Mouse (Mus musculus): ENCODE results near the gene Tnfsf14. TPM values are rescaled to one million over a fixed set of nuclear protein-coding genes. Genes with fewer than 3 reads are reported as not detected.

The Tnfsf14 gene
- total RNA-seq (2021): not detected
- long read RNA-seq, experiment 1: 0 reads
- long read RNA-seq, experiment 2: 0 reads

DNA sequence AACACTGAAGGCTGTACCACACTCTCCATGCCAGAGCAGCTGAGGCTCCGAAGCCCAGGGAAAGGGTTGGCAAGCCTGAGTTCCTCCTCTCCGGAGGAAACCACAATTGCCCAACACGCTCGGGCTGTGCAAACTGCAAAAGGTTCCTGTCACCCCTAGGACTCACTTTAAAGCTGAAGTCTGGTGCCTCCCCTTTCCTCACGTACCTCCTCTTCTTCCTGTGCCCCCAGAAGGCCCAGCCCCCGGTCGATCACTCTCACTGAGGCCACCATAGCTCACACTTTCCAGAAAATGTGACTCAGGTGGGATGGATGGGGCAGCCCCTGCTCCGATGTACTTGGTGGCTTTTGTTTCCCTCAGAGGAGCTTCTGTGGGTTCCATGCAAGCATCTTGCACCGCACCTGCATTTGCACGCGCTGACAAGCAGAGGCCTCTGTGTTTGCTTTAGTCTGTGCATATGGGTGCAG lies at the start of gene Tnfsf14:
TSS of gene Tnfsf14 (minus strand) at position 137 of the 467 bp plus-strand sequence.
- DNase-seq (ENCODE audit: low spot score in 2 of 2): no peak
- no peak within 1 kb of the TSS for H3K27ac ChIP-seq
- TF ChIP-seq CTCF (conservative IDR thresholded peaks at IDR 0.05): no peak
- no peak within 1 kb of the TSS for H3K4me3 ChIP-seq

DNA sequence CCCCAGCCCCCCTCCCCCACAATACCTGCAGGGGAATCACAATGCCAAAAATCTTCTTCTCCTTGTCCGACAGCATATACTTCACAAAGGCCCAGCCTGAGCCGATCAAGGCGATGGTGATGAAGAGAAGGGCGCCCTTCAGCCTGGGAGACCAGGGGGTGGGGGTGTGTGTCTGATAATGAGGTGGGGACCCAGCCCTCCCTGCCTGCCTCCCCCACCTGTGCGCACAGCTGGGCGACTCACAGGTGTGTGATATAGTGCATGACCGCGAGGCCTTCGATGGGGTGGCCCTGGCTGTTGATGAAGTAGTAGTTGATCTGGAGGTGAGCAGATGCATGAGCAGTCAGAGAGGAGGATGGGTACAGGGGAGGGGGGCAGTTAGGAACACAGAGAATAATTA lies 43.2 kb upstream of the Tnfsf14 start:
- TF ChIP-seq CTCF (conservative IDR thresholded peaks at IDR 0.05): no peak
- no peak for DNase-seq (ENCODE audit: low spot score in 2 of 2)
- H3K27ac ChIP-seq: no peak overlapping the region
- H3K4me3 ChIP-seq: no peak overlapping the region

DNA sequence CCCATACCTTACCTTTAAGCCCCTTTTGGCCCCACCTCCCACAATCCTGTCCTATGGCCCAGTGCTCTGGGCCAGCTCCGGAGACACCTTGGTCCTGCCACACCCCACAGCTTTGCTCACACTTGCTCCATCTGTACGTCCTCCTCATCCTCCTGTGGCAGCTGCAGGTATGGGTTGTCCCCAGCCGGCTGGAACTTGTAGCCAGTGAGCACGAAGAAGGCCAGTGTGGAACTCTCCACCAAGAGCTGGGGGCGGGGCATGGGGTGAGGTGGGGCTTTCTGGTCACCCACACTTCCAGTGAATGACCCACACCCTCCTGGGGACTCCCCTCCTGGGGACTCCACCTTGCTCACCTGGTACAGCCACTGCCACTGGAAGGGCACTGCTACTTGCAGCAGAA lies 41.8 kb upstream of the Tnfsf14 start:
- no peak for DNase-seq (ENCODE audit: low spot score in 2 of 2)

DNA sequence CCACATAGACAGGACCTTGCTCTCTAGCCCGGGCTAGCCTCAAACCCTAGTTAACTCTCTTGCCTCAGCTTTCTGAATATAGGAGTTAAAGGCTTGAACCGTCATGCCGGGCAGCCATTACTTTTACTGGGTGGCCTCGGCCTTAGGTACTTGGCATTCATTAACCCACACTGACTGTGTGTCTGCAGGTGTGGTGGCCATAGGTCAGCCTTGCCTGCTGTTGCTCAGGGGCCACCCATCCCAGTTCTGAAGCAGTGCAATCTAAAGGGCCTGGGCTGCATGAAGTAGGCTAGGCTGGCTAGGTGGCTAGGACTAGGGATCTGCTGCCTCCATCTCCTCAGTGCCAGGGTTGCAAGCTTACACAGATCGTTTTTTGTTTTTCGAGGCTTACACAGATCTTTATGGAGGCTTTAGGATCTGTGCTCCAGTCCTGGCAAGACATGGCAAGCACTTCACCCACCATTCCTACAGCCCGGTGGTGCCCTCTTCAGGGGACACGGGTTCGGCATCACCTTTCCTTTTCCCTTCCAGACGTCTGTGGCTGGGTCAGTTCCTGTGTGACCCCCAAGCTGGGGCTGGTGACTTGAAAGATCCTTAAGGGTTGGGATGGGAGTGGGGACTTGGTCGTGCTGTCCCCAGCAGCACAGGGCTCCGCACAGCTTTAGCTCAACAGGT lies 40.4 kb upstream of the Tnfsf14 start:
- Histone ChIP-seq H3K4me3 (no peak overlapping the region), H3K27ac (no peak overlapping the region)
- no peak for DNase-seq (ENCODE audit: low spot score in 2 of 2)

More for the DNA sequence above, 41.8 kb upstream of the Tnfsf14 start:
- no peak for TF ChIP-seq CTCF (conservative IDR thresholded peaks at IDR 0.05)
- Histone ChIP-seq H3K27ac (no peak overlapping the region), H3K4me3 (no peak overlapping the region)

DNA sequence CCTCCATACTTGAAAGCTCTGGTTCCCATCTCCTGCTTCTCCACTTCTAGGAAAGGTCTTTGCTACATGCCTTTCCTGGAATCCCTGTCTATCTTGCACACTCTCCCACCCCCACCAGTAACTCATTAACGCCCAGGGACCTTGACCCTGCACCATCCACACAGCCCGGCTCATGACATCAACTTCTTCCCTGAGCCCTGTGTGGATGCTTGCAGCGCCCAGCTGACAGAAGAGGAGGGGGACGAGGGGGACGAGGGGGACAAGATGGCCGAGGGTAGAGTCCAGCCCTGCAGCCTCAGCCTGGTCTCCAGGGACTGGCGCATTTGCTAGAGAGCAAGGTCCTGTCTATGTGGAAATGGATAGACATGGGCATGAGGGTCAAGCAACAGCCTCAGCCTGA lies 39.1 kb upstream of the Tnfsf14 start:
- TF ChIP-seq CTCF (conservative IDR thresholded peaks at IDR 0.05): no peak
- DNase-seq (ENCODE audit: low spot score in 2 of 2): no peak
- Histone ChIP-seq H3K27ac (no peak overlapping the region), H3K4me3 (no peak overlapping the region)

More for the DNA sequence above, 40.4 kb upstream of the Tnfsf14 start:
- TF ChIP-seq CTCF (conservative IDR thresholded peaks at IDR 0.05): no peak; the same call in 1 of the 2 replicates

DNA sequence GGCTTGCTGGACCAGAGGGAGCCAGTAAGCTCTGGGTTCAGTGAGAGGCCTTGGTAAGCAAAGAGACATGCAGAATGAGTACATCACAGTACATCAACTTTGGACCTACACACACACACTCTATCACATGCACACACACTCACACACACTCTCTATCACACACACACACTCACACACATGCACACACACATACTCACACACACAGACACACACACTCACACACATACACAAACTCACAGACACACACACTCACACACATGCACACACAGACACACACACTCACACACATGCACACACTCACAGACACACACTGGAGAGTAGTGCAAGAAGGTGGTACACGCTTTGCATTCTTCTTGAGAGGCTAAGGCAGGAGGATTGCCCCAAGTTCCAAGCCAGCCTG lies 38.2 kb upstream of the Tnfsf14 start:
- TF ChIP-seq CTCF (conservative IDR thresholded peaks at IDR 0.05): no peak
- H3K27ac ChIP-seq: no peak overlapping the region
- no peak overlapping the region for H3K4me3 ChIP-seq
- DNase-seq (ENCODE audit: low spot score in 2 of 2): no peak

DNA sequence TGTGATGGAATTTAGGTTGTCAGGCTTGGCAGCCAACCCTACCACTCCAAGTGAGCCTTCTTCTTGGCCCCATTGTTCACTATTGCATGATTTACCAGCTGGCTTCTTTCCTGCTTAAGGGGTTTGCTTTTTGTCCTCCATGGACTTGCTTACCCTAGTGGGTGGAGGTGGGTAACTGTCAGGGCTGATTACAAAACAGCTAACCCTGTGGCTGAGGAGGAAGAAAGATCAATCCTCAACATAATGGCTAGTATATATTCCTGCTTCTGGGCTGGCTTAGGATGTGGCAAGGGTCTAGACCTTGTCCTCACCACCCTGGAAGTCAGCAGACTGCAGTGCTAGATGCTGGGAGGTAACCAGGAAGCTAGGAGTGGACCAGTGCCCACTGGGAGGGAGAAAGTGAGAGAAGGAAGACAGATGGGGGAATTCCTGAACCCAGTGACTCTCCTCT lies 37.4 kb upstream of the Tnfsf14 start:
- H3K27ac ChIP-seq: no peak overlapping the region
- no peak for TF ChIP-seq CTCF (conservative IDR thresholded peaks at IDR 0.05)
- H3K4me3 ChIP-seq: no peak overlapping the region
- no peak for DNase-seq (ENCODE audit: low spot score in 2 of 2)

DNA sequence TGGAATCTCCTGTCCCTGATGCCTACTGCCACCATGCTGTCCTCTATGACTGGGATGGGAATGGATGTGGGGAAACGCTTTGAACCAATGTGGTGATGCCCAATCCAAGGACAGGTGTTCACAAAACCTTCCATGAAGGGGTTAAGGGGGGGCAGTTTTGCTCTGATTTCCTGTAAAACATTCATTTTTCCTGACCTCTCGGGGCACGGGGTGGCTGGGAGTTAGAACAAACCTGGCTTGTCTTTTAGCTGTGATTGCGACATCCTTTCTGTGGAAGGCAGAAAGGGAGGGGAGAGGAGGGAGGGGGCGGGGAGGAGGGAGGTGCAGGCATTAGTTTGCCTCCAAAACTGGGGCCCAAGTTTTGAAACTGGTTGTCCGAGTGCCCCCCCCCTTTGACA lies 36.8 kb upstream of the Tnfsf14 start:
- DNase-seq (ENCODE audit: low spot score in 2 of 2): no peak

DNA sequence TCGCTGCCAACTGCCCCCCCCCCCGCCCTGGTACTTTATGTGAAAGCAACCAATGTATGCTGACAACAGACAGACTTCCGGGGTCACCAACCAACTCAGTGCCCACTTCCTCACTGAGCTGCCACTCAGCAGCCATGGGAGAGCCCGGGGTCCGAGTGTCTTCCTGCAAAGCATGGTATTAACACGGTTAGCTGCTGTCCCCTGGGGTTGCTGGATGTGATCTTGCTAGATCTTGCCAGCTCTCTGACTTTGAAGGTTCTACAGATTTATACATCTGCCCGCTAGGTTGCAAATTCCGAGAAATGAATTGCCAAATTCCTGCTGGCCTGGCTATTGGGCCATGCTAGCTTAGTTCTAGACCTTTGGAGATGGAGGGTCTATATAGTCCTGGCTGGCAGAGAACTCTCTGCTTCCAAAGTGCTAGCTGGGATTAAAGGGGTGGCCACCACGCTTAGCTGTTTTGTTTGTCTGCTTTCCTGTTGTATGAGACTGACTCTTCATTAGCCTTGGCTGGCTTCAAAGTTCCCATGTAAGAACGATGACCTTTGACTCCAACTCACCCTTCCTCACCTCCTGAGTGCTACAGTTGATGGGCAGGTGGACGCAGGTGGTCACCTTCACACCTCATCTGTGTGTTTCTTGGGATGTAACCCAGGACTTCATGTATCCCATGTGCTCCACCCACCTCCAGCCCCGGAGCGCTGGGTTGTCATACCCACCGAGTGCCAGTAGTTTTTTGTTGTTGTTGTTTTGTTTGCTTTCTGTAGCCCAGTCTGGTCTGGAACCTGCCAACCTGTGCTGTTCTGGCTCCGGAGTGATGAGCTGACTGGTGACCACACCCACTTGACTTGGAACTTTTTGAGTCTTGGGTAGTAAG lies 36.1 kb upstream of the Tnfsf14 start:
- no peak overlapping the region for H3K27ac ChIP-seq
- no peak overlapping the region for H3K4me3 ChIP-seq
- no peak for TF ChIP-seq CTCF (conservative IDR thresholded peaks at IDR 0.05)
- no peak for DNase-seq (ENCODE audit: low spot score in 2 of 2)

More for the DNA sequence above, 36.8 kb upstream of the Tnfsf14 start:
- H3K27ac ChIP-seq: no peak overlapping the region
- no peak for TF ChIP-seq CTCF (conservative IDR thresholded peaks at IDR 0.05)
- no peak overlapping the region for H3K4me3 ChIP-seq

DNA sequence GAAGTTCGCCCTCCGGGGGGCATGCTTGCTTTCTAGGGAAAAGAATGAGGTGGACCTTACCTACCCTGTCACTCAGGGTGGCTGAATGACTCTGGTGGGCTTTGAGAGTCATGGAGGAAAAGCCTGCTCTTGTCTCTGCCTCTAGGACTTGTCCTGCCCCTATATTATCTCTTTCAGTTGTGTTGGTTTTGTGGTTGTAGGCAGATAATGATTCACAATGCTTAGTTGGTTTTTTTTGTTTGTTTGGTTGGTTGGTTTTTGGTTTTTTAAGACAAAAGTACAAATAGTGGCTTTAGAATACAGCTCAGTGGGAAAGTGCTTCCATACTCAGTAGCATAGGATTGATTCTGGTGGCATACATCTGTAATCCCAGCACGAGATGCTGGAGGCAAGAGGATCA lies 34.9 kb upstream of the Tnfsf14 start:
- Histone ChIP-seq H3K27ac (no peak overlapping the region), H3K4me3 (no peak overlapping the region)
- no peak for TF ChIP-seq CTCF (conservative IDR thresholded peaks at IDR 0.05)
- no peak for DNase-seq (ENCODE audit: low spot score in 2 of 2)

DNA sequence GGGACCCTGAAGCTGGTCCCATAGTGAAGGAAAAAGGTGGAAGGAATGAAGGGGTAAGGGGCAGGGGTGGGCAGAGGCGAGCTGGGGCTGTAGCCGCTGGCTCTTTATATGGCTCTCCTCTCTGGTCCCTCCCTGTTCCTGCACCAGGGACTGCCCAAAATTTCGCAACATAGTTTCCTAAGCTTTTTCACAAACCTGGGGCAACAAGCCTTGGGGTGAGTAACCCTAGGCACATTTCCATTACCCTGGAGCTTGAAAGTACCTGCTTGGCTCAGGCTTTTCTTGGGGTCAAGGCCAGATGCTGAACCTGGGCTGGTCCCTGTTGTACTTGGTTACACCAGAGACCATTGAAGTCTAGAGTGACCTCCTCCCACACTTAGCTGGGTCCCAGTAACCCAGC lies 34.0 kb upstream of the Tnfsf14 start, which contains the start of gene C3:
TSS of gene C3 (minus strand) at position 123 of the 400 bp plus-strand sequence.
- no peak within 1 kb of the TSS for H3K27ac ChIP-seq
- TF ChIP-seq CTCF (conservative IDR thresholded peaks at IDR 0.05): no peak
- no peak within 1 kb of the TSS for H3K4me3 ChIP-seq
- no peak for DNase-seq (ENCODE audit: low spot score in 2 of 2)

DNA sequence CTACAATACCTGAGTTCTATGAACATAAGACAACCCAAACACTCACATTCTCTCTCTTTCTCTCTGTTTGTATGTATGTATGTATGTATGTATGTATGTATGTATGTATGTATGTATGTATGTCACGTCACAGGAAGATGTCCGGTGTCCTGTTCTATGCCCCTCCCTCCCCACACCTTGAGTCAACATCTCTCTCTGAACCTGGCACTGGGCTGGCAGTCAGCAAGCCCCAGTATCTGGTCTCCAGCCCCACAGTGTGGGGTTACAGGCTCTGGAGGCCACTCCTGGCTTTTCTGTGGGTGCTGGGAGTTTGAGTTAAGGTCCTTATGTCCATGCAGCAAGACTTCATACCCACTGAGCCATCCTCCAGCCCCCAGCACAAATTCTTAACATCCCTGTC lies 33.5 kb upstream of the Tnfsf14 start:
- no peak for DNase-seq (ENCODE audit: low spot score in 2 of 2)
- H3K4me3 ChIP-seq: no peak overlapping the region
- no peak for TF ChIP-seq CTCF (conservative IDR thresholded peaks at IDR 0.05)
- H3K27ac ChIP-seq: no peak overlapping the region

DNA sequence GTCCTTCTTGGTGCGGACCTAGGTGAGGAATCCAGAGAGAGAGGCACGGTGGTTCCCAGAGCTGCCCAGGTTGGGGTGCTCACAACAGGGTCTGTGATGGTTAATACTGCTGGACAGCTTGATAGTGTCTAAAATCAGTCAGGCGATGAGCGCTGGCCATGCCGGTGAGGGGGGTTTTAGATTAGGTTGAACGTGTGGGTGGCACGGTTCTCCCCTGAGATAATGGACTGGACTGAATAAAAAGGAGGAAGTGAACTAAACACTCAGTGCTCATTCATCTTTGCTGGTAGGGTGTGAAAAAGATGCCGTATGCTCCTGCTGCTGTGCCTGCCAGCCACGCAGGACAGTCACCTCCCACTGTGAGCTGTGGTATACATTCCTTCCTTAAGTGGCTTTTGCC lies 29.3 kb upstream of the Tnfsf14 start:
- no peak overlapping the region for H3K4me3 ChIP-seq
- DNase-seq (ENCODE audit: low spot score in 2 of 2): no peak
- no peak overlapping the region for H3K27ac ChIP-seq
- no peak for TF ChIP-seq CTCF (conservative IDR thresholded peaks at IDR 0.05)

All from layer of hippocampus, adult 2 months (tissue).